Mouse (Mus musculus) kidney, postnatal 4 days (tissue): ENCODE data around the gene Arl10.
A peak's percentile ranks its signal among the peaks of the same experiment; 100 is the strongest.

ENCODE experiments used
- DNase-seq, 2 experiments: peaks; one replicate each; pipeline ENCODE4 v3.0.0; 2021; ENCODE audit warnings: mixed read lengths in 2 of 2

Gene Arl10

GRCm38 (mm10) chr13:54574854-54575481 is at the start of gene Arl10:
Arl10 (plus strand) TSS chr13:54575015.
- peak; percentile 86 to 91 for DNase-seq

GRCm38 (mm10) chr13:54527140-54527539 is 47.7 kb upstream of the Arl10 start:
- DNase-seq, result no peak

GRCm38 (mm10) chr13:54532134-54532533 is 42.7 kb upstream of the Arl10 start:
- DNase-seq, result no peak

GRCm38 (mm10) chr13:54548036-54548435 is 26.8 kb upstream of the Arl10 start:
- no peak for DNase-seq

GRCm38 (mm10) chr13:54556176-54556575 is 18.6 kb upstream of the Arl10 start:
- no peak for DNase-seq

- no peak for DNase-seq
These were observed 18.0 kb upstream of the Arl10 start for GRCm38 (mm10) chr13:54556796-54557195.

GRCm38 (mm10) chr13:54557652-54558051 is 17.2 kb upstream of the Arl10 start:
- DNase-seq, result no peak

- DNase-seq, result no peak
These were observed 15.2 kb upstream of the Arl10 start for GRCm38 (mm10) chr13:54559656-54560055.

GRCm38 (mm10) chr13:54560608-54561007 is 14.2 kb upstream of the Arl10 start:
- no peak for DNase-seq

GRCm38 (mm10) chr13:54562562-54562961 is 12.3 kb upstream of the Arl10 start:
- peak; percentile 43 to 67 for DNase-seq

- DNase-seq, result no peak
These were observed 10.3 kb upstream of the Arl10 start for GRCm38 (mm10) chr13:54564232-54565200.

GRCm38 (mm10) chr13:54565201-54565581 is 9.6 kb upstream of the Arl10 start, which contains the start of gene 4833439L19Rik:
4833439L19Rik (minus strand) TSS chr13:54565435.
- DNase-seq, result peak; percentile 97

- DNase-seq, result peak; percentile 73 to 81
These were observed 9.0 kb upstream of the Arl10 start for GRCm38 (mm10) chr13:54565594-54566345.

- no peak for DNase-seq
These were observed 6.4 kb upstream of the Arl10 start for GRCm38 (mm10) chr13:54568380-54568779.

- no peak for DNase-seq
These were observed 5.5 kb upstream of the Arl10 start for GRCm38 (mm10) chr13:54569282-54569681.

GRCm38 (mm10) chr13:54570736-54571135 is 4.1 kb upstream of the Arl10 start:
- no peak for DNase-seq

GRCm38 (mm10) chr13:54571637-54572036 is 3.2 kb upstream of the Arl10 start:
- DNase-seq, result no peak

GRCm38 (mm10) chr13:54572621-54573020 is 2.2 kb upstream of the Arl10 start:
- no peak for DNase-seq

- peak; percentile 20 to 49 for DNase-seq
These were observed 674 bp downstream of the Arl10 start for GRCm38 (mm10) chr13:54575489-54575888.

GRCm38 (mm10) chr13:54577652-54578507 is 3.1 kb downstream of the Arl10 start:
- no peak for DNase-seq

GRCm38 (mm10) chr13:54581385-54581784 is 6.6 kb downstream of the Arl10 start:
- no peak for DNase-seq

- DNase-seq, result no peak
These were observed 7.3 kb downstream of the Arl10 start for GRCm38 (mm10) chr13:54582126-54582525.
